Mouse (Mus musculus) urinary bladder, postnatal 10 days (tissue): ENCODE results near the gene 4930596D02Rik.

Experiments used
- DNase-seq: peaks from one replicate; pipeline ENCODE4 v3.0.0; 2022; ENCODE audit warnings: low spot score

Gene 4930596D02Rik

GRCm38 (mm10) chr14:35811878-35812277, at the start of gene 4930596D02Rik:
4930596D02Rik (minus strand) TSS chr14:35811978.
- no peak for DNase-seq

- DNase-seq, result no peak
Measured at GRCm38 (mm10) chr14:35853254-35853653, 41.5 kb upstream of the 4930596D02Rik start.

GRCm38 (mm10) chr14:35845271-35845670, 33.5 kb upstream of the 4930596D02Rik start:
- DNase-seq, result no peak

- DNase-seq, result no peak
Measured at GRCm38 (mm10) chr14:35842111-35842721, 30.4 kb upstream of the 4930596D02Rik start.

- no peak for DNase-seq
Measured at GRCm38 (mm10) chr14:35792656-35793213, 19.0 kb downstream of the 4930596D02Rik start.

GRCm38 (mm10) chr14:35780033-35780432, 31.7 kb downstream of the 4930596D02Rik start:
- no peak for DNase-seq

GRCm38 (mm10) chr14:35773306-35773705, 38.5 kb downstream of the 4930596D02Rik start:
- no peak for DNase-seq
